12 mouse cellular contexts compared by ENCODE assay signal in genomic region chr6:72676376-72676775, GRCm38 (mm10). TPM values are rescaled to one million over a fixed set of nuclear protein-coding genes. Genes with fewer than 3 reads are reported as not detected.
DNase-seq lines count a peak whose midpoint lies in the region; ATAC-seq and TF ChIP-seq lines count a peak whose summit lies in the region.
"Had no signal": no experiment of that assay in that cellular context is flagged by ENCODE, and none has a peak within 500 bp of the region (broad histone marks: within the 10 kb centered on the region; RNA-seq: fewer than 3 reads in every experiment).

No protein-coding gene starts in this region.

- in situ Hi-C loops in CH12.LX (cut with MboI; ENCODE audit: low pct_ligation_motif_present, low pct_unique_long_range_greater_than_20kb, low sequenced_read_pairs): no loop called here

- 0 out of 2 replicates have a peak overlapping the region, but pooled peaks have one; percentile 55 for H3K27ac ChIP-seq in forebrain, embryonic 13.5 days
- H3K27ac ChIP-seq in forebrain, embryonic 12.5 days: no peak overlapping the region
- no peak overlapping the region for H3K27ac ChIP-seq in CH12.LX (ENCODE audit: insufficient read depth, low read depth)
- H3K27ac ChIP-seq in intestine, embryonic 14.5 days (ENCODE audit: low read depth): peak overlapping the region; percentile 95

- 36% methylated on average over 2 of the region's 2 CpGs for WGBS in forebrain, embryonic 13.5 days
- 37% methylated on average over 2 of the region's 2 CpGs for WGBS in forebrain, embryonic 12.5 days
- WGBS in intestine, embryonic 14.5 days: 46% methylated on average over 2 of the region's 2 CpGs

- no peak overlapping the region for H3K9ac ChIP-seq in forebrain, embryonic 13.5 days
- no peak overlapping the region for H3K9ac ChIP-seq in forebrain, embryonic 12.5 days
- no peak overlapping the region for H3K9ac ChIP-seq in CH12.LX (ENCODE audit: insufficient read depth, low read depth)
- no peak overlapping the region for H3K9ac ChIP-seq in intestine, embryonic 14.5 days (ENCODE audit: low read length)

- peak; percentile 44 for DNase-seq in kidney, postnatal 10 days
- DNase-seq in kidney, adult 11 months: no peak
- no peak for DNase-seq in CH12.LX (ENCODE audit: extremely low read depth)
- DNase-seq in intestine, embryonic 14.5 days (ENCODE audit: low spot score): no peak
- DNase-seq in cerebellum, postnatal 4 days (ENCODE audit: low spot score in 2 of 2): no peak
- no peak for DNase-seq in right cerebral cortex, adult 18-20 months
- DNase-seq: adrenal gland, postnatal 10 days; gastrocnemius, postnatal 25 days; spleen, adult 18-20 months had no signal

- peak; percentile 50 for TF ChIP-seq RAD21 in CH12.LX (IDR thresholded peaks at IDR 0.05; ENCODE audit: low read depth, low read length)

- peak in 1 of 2 experiments; percentile 53; a peak in 2 of 4 replicates for TF ChIP-seq CTCF in CH12.LX (conservative IDR thresholded peaks at IDR 0.05 in 1 of 2, IDR thresholded peaks at IDR 0.05 in 1 of 2; ENCODE audit: low read depth in 2 of 2, low read length in 2 of 2)

- no peaks in the 10 kb centered on the region for H3K36me3 ChIP-seq in forebrain, embryonic 13.5 days (ENCODE audit: poor library complexity, severe bottlenecking)
- H3K36me3 ChIP-seq in forebrain, embryonic 12.5 days (replicated peaks): no peaks in the 10 kb centered on the region
- H3K36me3 ChIP-seq in CH12.LX (replicated peaks in 1 of 2; ENCODE audit: control insufficient read depth in 1 of 2, insufficient read depth in 1 of 2, low read length in 1 of 2): no peaks in the 10 kb centered on the region
- no peaks in the 10 kb centered on the region for H3K36me3 ChIP-seq in intestine, embryonic 14.5 days (ENCODE audit: control insufficient read depth, insufficient read depth, low read length)

- TF ChIP-seq POLR2A in CH12.LX (IDR thresholded peaks at IDR 0.05; ENCODE audit: low read depth, low read length): no peak

- no peak overlapping the region for H3K4me3 ChIP-seq in forebrain, embryonic 13.5 days
- no peak overlapping the region for H3K4me3 ChIP-seq in forebrain, embryonic 12.5 days (replicated peaks)
- no peak overlapping the region for H3K4me3 ChIP-seq in CH12.LX (replicated peaks in 1 of 3; ENCODE audit: low read depth in 2 of 3, low read length in 2 of 3, poor library complexity in 1 of 3)
- peak overlapping the region; percentile 31 for H3K4me3 ChIP-seq in intestine, embryonic 14.5 days (ENCODE audit: low read depth, low read length)
- H3K4me3 ChIP-seq: myocyte had no signal

- no peaks in the 10 kb centered on the region for H3K27me3 ChIP-seq in forebrain, embryonic 13.5 days
- 0 out of 2 replicates have a peak, but pooled peaks cover 7% of the 10 kb centered on the region for H3K27me3 ChIP-seq in forebrain, embryonic 12.5 days
- H3K27me3 ChIP-seq in CH12.LX (replicated peaks): peaks cover 7% of the 10 kb centered on the region
- H3K27me3 ChIP-seq in intestine, embryonic 14.5 days (replicated peaks; ENCODE audit: control insufficient read depth, insufficient read depth, low read length): no peaks in the 10 kb centered on the region

- no peaks in the 10 kb centered on the region for H3K79me2 ChIP-seq in CH12.LX (replicated peaks; ENCODE audit: control insufficient read depth, extremely low read depth, insufficient read depth, poor library complexity, severe bottlenecking)

- dilution Hi-C loops in CH12.LX (cut with MboI; ENCODE audit: extremely low pct_ligation_motif_present, extremely low pct_unique_long_range_greater_than_20kb, low sequenced_read_pairs): no loop called here

- H3K9me3 ChIP-seq in forebrain, embryonic 13.5 days (replicated peaks): no peaks in the 10 kb centered on the region
- H3K9me3 ChIP-seq in forebrain, embryonic 12.5 days: no peaks in the 10 kb centered on the region
- no peaks in the 10 kb centered on the region for H3K9me3 ChIP-seq in CH12.LX (replicated peaks; ENCODE audit: low read length)
- H3K9me3 ChIP-seq in intestine, embryonic 14.5 days (ENCODE audit: control insufficient read depth, low read length): no peaks in the 10 kb centered on the region

- H3K4me2 ChIP-seq in forebrain, embryonic 13.5 days: 0 out of 2 replicates have a peak overlapping the region, but pooled peaks have one; percentile 50
- H3K4me2 ChIP-seq in forebrain, embryonic 12.5 days: no peak overlapping the region
- H3K4me2 ChIP-seq in CH12.LX (ENCODE audit: insufficient read depth, low read depth, poor library complexity, severe bottlenecking): no peak overlapping the region
- peak overlapping the region; percentile 53 for H3K4me2 ChIP-seq in intestine, embryonic 14.5 days (ENCODE audit: low read length)

- no peak for TF ChIP-seq EP300 in CH12.LX (IDR thresholded peaks at IDR 0.05; ENCODE audit: low read length)

- no peak for ATAC-seq in forebrain, embryonic 13.5 days
- no peak for ATAC-seq in forebrain, embryonic 12.5 days (ENCODE audit: low FRiP score)
- ATAC-seq in intestine, embryonic 14.5 days (replicated peaks; ENCODE audit: low FRiP score, low TSS enrichment, low read depth): no peak

- H3K4me1 ChIP-seq in forebrain, embryonic 13.5 days: peaks cover 52% of the 10 kb centered on the region
- H3K4me1 ChIP-seq in forebrain, embryonic 12.5 days: peaks cover 59% of the 10 kb centered on the region
- peaks cover 4 to 9% of the 10 kb centered on the region in 2 experiments for H3K4me1 ChIP-seq in CH12.LX (ENCODE audit: control insufficient read depth in 1 of 2, insufficient read depth in 2 of 2)
- H3K4me1 ChIP-seq in intestine, embryonic 14.5 days (replicated peaks; ENCODE audit: control insufficient read depth, insufficient read depth, low read length): peaks cover 44% of the 10 kb centered on the region

TF ChIP-seq in CH12.LX, 34 proteins besides CTCF, POLR2A, EP300 and RAD21:
- no peak for TF ChIP-seq PAX5 (IDR thresholded peaks at IDR 0.05; ENCODE audit: low read length)
- TF ChIP-seq POLR2AphosphoS2 (IDR thresholded peaks at IDR 0.05; ENCODE audit: low read depth, low read length): no peak
- peak; percentile 28; the same call in 1 of the 2 replicates for TF ChIP-seq SMC3 (IDR thresholded peaks at IDR 0.05; ENCODE audit: low read depth, low read length)
- no peak for TF ChIP-seq SIN3A (IDR thresholded peaks at IDR 0.05; ENCODE audit: low read length)
- TF ChIP-seq E2F4 (IDR thresholded peaks at IDR 0.05; ENCODE audit: insufficient replicate concordance, low read depth, low read length): no peak
- no peak for TF ChIP-seq JUN (IDR thresholded peaks at IDR 0.05; ENCODE audit: insufficient read depth, low read depth, low read length)
- no peak for TF ChIP-seq CHD2 (IDR thresholded peaks at IDR 0.05; ENCODE audit: low read length)
- no peak for TF ChIP-seq NELFE (IDR thresholded peaks at IDR 0.05; ENCODE audit: low read depth, low read length)

RNA-seq across cellular contexts. Expression of gene Tgoln1, which starts 59.6 kb away (rescaled TPM):
- 28.8 and 32.0 TPM in 2 replicates for polyA plus RNA-seq in forebrain, embryonic 13.5 days (2015; fragmentation: Nextera tagmentation; extraction: Ambion mirVana)
- polyA plus RNA-seq in forebrain, embryonic 12.5 days (2016; fragmentation: Nextera tagmentation; extraction: Ambion mirVana): 31.0 and 32.1 TPM in 2 replicates
- total RNA-seq in CH12.LX (2012; rRNA removed): 22.6 and 27.9 TPM in 2 replicates
- 20.0 and 23.5 TPM in 2 replicates for total RNA-seq in CH12.LX (2014; rRNA removed)
- 29.0 and 33.6 TPM in 2 replicates for polyA plus RNA-seq in CH12.LX (2012; ENCODE audit: insufficient read length, low read depth)
- 37.6 and 40.8 TPM in 2 replicates for polyA plus RNA-seq in intestine, embryonic 14.5 days (2014; fragmentation: Nextera tagmentation; extraction: Ambion mirVana)

Comparison
In these comparisons a context has a peak if more than half of its experiments do, and no peak if none do; other contexts are left out.
1. H3K27ac ChIP-seq: peak in forebrain, embryonic 13.5 days (single experiment) and intestine, embryonic 14.5 days (single experiment); none in forebrain, embryonic 12.5 days (single experiment) and CH12.LX (single experiment).
2. H3K4me2 ChIP-seq: peak in forebrain, embryonic 13.5 days (single experiment) and intestine, embryonic 14.5 days (single experiment); none in forebrain, embryonic 12.5 days (single experiment) and CH12.LX (single experiment).